Mouse (Mus musculus) forebrain, embryonic 12.5 days (tissue): ENCODE data around the gene Chst5. TPM values are rescaled to one million over a fixed set of nuclear protein-coding genes. Genes with fewer than 3 reads are reported as not detected.
"Not testable (repeated sequence)": the region's sequence is repeated elsewhere in the genome, so short reads cannot be mapped to it uniquely, and the experiment has no call there.

ENCODE experiments used
- ATAC-seq: fragments of 200-750 bp; cut with Nextera tagmentation; 2 replicates; pipeline ENCODE4 v1.8.0; 2017; ENCODE audit warnings: moderate TSS enrichment; ENCODE audit not compliant: low FRiP score
- H3K27ac ChIP-seq: fragments of 300-500 bp; sonication (generic); 2 replicates; pipeline ENCODE4 v1.5.1; 2016; ENCODE audit warnings: mild to moderate bottlenecking
- H3K27me3 ChIP-seq: fragments of 300-500 bp; sonication (generic); 2 replicates; pipeline ENCODE4 v1.6.1; 2016; ENCODE audit warnings: mild to moderate bottlenecking
- H3K36me3 ChIP-seq: fragments of 300-500 bp; sonication (generic); replicated peaks from 2 replicates; pipeline ENCODE4 v1.6.1; 2016; ENCODE audit warnings: mild to moderate bottlenecking
- H3K4me1 ChIP-seq: fragments of 300-500 bp; sonication (generic); 2 replicates; pipeline ENCODE4 v1.6.1; 2016
- H3K4me2 ChIP-seq: fragments of 300-500 bp; sonication (generic); 2 replicates; pipeline ENCODE4 v1.6.1; 2016; ENCODE audit warnings: mild to moderate bottlenecking, moderate library complexity
- H3K4me3 ChIP-seq: fragments of 300-500 bp; sonication (generic); replicated peaks from 2 replicates; pipeline ENCODE4 v1.5.1; 2016; ENCODE audit warnings: mild to moderate bottlenecking
- H3K9ac ChIP-seq: fragments of 300-500 bp; sonication (generic); 2 replicates; pipeline ENCODE4 v1.6.1; 2016; ENCODE audit warnings: mild to moderate bottlenecking
- H3K9me3 ChIP-seq: fragments of 300-500 bp; sonication (generic); 2 replicates; pipeline ENCODE4 v1.6.1; 2016
- WGBS: fragments of 180-500 bp; shearing (Covaris S2); methylation state at CpG from one replicate; pipeline ENCODE4 v1.1.7; 2016; 5-methylcytosine and 5-hydroxymethylcytosine counted together
- polyA plus RNA-seq: library from polyadenylated mRNA; unstranded; fragments of >200 nt; fragmentation: Nextera tagmentation; extraction: Ambion mirVana; gene quantifications from 2 replicates; pipeline ENCODE4 v1.2.1, GENCODE M21; 2016

The Chst5 gene
- polyA plus RNA-seq, 1 experiment from 2014 or later = 1.5 TPM

DNA sequence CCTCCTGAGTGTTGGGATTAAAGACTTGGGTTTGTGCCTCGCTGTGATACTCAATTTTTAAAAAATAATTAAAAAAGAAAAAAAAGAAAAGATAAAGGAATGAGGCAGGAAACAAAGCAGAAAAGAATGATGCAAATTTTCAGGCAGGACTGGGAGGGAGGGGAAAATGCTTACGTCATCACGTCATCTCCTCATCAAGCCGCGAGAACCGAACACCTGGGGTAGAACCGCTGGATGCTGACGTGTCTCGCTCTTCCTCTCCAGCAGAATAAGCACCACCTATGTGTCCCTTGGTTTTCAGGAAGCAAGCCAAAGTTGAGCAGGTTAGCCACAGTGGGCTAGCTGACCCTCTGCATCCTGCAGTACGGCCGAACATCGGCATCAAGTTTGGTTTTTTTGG lies 54.3 kb downstream of the Chst5 start:
- Histone ChIP-seq H3K27ac (no peak overlapping the region), H3K4me3 (no peak overlapping the region), H3K9me3 (no peaks in the 10 kb centered on the region), H3K27me3 (no peaks in the 10 kb centered on the region), H3K4me1 (peaks cover 10% of the 10 kb centered on the region), H3K9ac (no peak overlapping the region), H3K36me3 (no peaks in the 10 kb centered on the region), H3K4me2 (no peak overlapping the region)
- WGBS = 89% methylated on average over 12 of the region's 12 CpGs
- no peak for ATAC-seq

DNA sequence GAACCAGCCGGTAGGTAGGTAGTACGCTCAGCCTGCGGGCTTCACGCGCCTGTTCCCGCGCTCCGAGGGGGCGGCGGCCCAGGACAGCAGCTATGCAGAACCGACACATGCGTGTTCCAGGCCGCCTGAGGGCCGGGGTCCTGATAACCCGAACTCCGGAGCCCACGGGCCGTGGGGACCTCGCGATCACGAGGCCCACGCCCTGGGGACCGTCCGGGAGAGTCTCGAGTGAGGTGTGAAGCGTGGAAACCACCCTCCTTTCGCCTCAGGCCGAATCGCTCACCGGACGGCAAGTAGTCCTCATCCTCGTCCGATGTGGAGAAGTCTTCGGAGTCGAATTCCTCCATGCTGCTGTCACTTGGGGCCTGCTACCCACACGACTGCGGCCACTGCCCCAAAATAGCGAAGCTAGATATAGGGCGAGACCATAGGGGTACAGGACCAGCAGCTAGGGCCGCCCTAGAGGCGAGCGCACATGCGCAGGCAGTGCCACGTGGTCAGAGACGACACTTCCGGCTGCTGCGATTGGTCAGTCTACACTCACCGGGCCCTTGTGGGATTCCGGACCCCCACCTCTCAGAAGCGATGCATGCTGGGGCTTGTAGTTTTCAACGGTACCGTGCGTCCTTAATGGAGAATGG lies 56.3 kb downstream of the Chst5 start, which contains the start of gene Cfdp1:
TSS of gene Cfdp1 (minus strand) at position 431 of the 641 bp plus-strand sequence.
- H3K27me3 ChIP-seq = no peaks in the 10 kb centered on the region
- under 1% methylated on average over 53 of the region's 53 CpGs for WGBS
- no peaks in the 10 kb centered on the region for H3K9me3 ChIP-seq
- H3K4me3 ChIP-seq = peak within 1 kb of the TSS; percentile 84
- peak within 1 kb of the TSS; percentile 13; the same call in 1 of the 2 replicates for H3K27ac ChIP-seq
- H3K4me2 ChIP-seq = peak within 1 kb of the TSS; percentile 78
- H3K9ac ChIP-seq = peak within 1 kb of the TSS; percentile 80
- ATAC-seq = peak; percentile 100
- no peaks in the 10 kb centered on the region for H3K36me3 ChIP-seq
- H3K4me1 ChIP-seq = peaks cover 10% of the 10 kb centered on the region

DNA sequence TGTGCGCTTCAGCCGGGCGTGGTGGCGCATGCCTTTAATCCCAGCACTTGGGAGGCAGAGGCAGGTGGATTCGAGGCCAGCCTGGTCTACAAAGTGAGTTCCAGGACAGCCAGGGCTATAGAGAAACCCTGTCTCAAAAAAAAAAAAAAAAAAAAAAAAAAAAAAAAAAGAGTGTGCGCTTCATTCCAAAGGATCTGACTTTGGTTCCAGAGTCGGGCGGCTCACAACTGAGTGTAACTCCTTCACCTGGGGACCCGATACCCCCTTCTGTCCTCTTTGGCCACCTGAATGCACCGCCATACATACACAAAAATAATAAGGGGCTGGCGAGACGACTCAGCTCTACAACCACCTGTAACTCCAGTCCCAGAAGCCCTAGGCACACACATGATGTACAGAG lies 57.0 kb downstream of the Chst5 start:
- H3K9ac ChIP-seq = peak overlapping the region; percentile 80
- H3K4me3 ChIP-seq = peak overlapping the region; percentile 84
- H3K4me1 ChIP-seq, H3K27ac ChIP-seq, H3K36me3 ChIP-seq, H3K27me3 ChIP-seq, ATAC-seq, H3K9me3 ChIP-seq: not testable (repeated sequence)
- H3K4me2 ChIP-seq = peak overlapping the region; percentile 78
- WGBS = 65% methylated on average over 12 of the region's 12 CpGs

DNA sequence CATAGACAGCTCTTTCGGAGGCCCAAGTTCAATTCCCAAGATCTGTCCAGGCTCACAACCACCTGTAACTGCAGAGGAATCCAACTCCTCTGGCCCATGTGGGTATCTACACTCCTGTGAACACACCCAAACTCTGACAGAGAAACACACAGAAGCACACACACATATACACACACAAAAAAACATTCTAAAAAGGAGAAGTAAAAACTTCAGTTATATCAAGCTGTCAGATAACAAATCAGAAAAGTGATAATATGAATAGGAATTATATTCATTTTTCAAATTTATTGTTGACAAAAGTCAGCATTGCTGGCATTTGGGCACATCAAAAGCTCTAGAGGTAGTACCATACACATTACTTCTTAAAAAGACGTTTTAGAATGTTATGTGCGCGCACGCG lies 63.5 kb downstream of the Chst5 start:
- no peak for ATAC-seq
- Histone ChIP-seq H3K27ac (no peak overlapping the region), H3K4me2 (no peak overlapping the region), H3K36me3 (peaks cover 24% of the 10 kb centered on the region), H3K9ac (no peak overlapping the region), H3K4me3 (no peak overlapping the region), H3K4me1 (no peaks in the 10 kb centered on the region; the same call in 1 of the 2 replicates), H3K9me3 (no peaks in the 10 kb centered on the region), H3K27me3 (no peaks in the 10 kb centered on the region)
- WGBS = over 99% methylated on average over 6 of the region's 6 CpGs

Other genes starting within 250 kb of the Chst5 start
- not detected in 2 replicates for gene Ctrb1, start 219.4 kb downstream of the Chst5 start, polyA plus RNA-seq
- 44.0 and 45.6 TPM in 2 replicates for gene Bcar1, start 166.6 kb downstream of the Chst5 start, polyA plus RNA-seq
- gene Cfdp1, start 56.2 kb downstream of the Chst5 start, polyA plus RNA-seq = 199 and 207 TPM in 2 replicates
- gene Tmem170, start 33.7 kb downstream of the Chst5 start, polyA plus RNA-seq = 7.6 and 8.7 TPM in 2 replicates
- gene Tmem231, start 23.4 kb upstream of the Chst5 start, polyA plus RNA-seq = 18.6 and 18.7 TPM in 2 replicates
- 336 and 356 TPM in 2 replicates for gene Gabarapl2, start 30.3 kb upstream of the Chst5 start, polyA plus RNA-seq
- 12.6 and 13.0 TPM in 2 replicates for gene Adat1, start 81.9 kb upstream of the Chst5 start, polyA plus RNA-seq
- gene Kars, start 100.9 kb upstream of the Chst5 start, polyA plus RNA-seq = 210 and 225 TPM in 2 replicates
- gene Terf2ip, start 101.0 kb upstream of the Chst5 start, polyA plus RNA-seq = 37.0 and 38.7 TPM in 2 replicates
- 0.74 and 0.88 TPM in 2 replicates for gene Gm6793, start 104.6 kb upstream of the Chst5 start, polyA plus RNA-seq